Mouse (Mus musculus): ENCODE measurements around the gene Thrb. TPM values are rescaled to one million over a fixed set of nuclear protein-coding genes. Genes with fewer than 3 reads are reported as not detected.
A peak's percentile ranks its signal among the peaks of the same experiment; 100 is the strongest.

The Thrb gene
- total and polyA plus RNA-seq, 3 experiments: 7.7 to 28.1 (median 27.5) TPM

- no peak overlapping the region for H3K4me3 ChIP-seq
- no peaks in the 10 kb centered on the region for H3K4me1 ChIP-seq (ENCODE audit: control insufficient read depth, insufficient read depth, low read length)
- no peaks in the 10 kb centered on the region for H3K27me3 ChIP-seq (ENCODE audit: control insufficient read depth, insufficient read depth, low read length)
- no peak for DNase-seq
- peaks cover 1% of the 10 kb centered on the region; the same call in 1 of the 2 replicates for H3K79me2 ChIP-seq (replicated peaks; ENCODE audit: control insufficient read depth, insufficient read depth, low read length)
- H3K27ac ChIP-seq: no peak overlapping the region
- no peak overlapping the region for H3K9ac ChIP-seq (ENCODE audit: low read depth, low read length)
- WGBS: 51% methylated on average over 2 of the region's 2 CpGs
- intact Hi-C loops (cut with DNase I): no loop called here
- TF ChIP-seq CTCF (IDR thresholded peaks at IDR 0.05): no peak
- TF ChIP-seq EP300 (IDR thresholded peaks at IDR 0.05; ENCODE audit: insufficient read depth, low read depth, low read length): no peak
- TF ChIP-seq POLR2A (IDR thresholded peaks at IDR 0.05; ENCODE audit: insufficient read depth, low read depth, low read length): no peak
- no peaks in the 10 kb centered on the region for H3K36me3 ChIP-seq (ENCODE audit: control insufficient read depth, insufficient read depth, low read length)
Measured at GRCm38 (mm10) chr14:17818086-17818485, 158.0 kb downstream of the Thrb start.

GRCm38 (mm10) chr14:17822754-17823153 is 162.7 kb downstream of the Thrb start:
- Histone ChIP-seq H3K27ac (no peak overlapping the region), H3K36me3 (ENCODE audit: control insufficient read depth, insufficient read depth, low read length) (no peaks in the 10 kb centered on the region), H3K27me3 (ENCODE audit: control insufficient read depth, insufficient read depth, low read length) (no peaks in the 10 kb centered on the region), H3K4me3 (no peak overlapping the region), H3K4me1 (ENCODE audit: control insufficient read depth, insufficient read depth, low read length) (no peaks in the 10 kb centered on the region), H3K9ac (ENCODE audit: low read depth, low read length) (no peak overlapping the region), H3K79me2 (replicated peaks; ENCODE audit: control insufficient read depth, insufficient read depth, low read length) (0 out of 2 replicates have a peak, but pooled peaks cover 1% of the 10 kb centered on the region)
- TF ChIP-seq POLR2A (IDR thresholded peaks at IDR 0.05; ENCODE audit: insufficient read depth, low read depth, low read length): no peak
- TF ChIP-seq CTCF (IDR thresholded peaks at IDR 0.05): no peak
- no peak for TF ChIP-seq EP300 (IDR thresholded peaks at IDR 0.05; ENCODE audit: insufficient read depth, low read depth, low read length)
- 75% methylated on average over 7 of the region's 7 CpGs for WGBS
- DNase-seq: no peak
- intact Hi-C loops (cut with DNase I): no loop called here

GRCm38 (mm10) chr14:17827401-17827800 is 167.3 kb downstream of the Thrb start:
- 49% methylated on average over 6 of the region's 6 CpGs for WGBS
- Histone ChIP-seq H3K79me2 (replicated peaks; ENCODE audit: control insufficient read depth, insufficient read depth, low read length) (no peaks in the 10 kb centered on the region), H3K36me3 (ENCODE audit: control insufficient read depth, insufficient read depth, low read length) (no peaks in the 10 kb centered on the region), H3K27ac (no peak overlapping the region), H3K4me3 (no peak overlapping the region), H3K9ac (ENCODE audit: low read depth, low read length) (no peak overlapping the region), H3K4me1 (ENCODE audit: control insufficient read depth, insufficient read depth, low read length) (no peaks in the 10 kb centered on the region), H3K27me3 (ENCODE audit: control insufficient read depth, insufficient read depth, low read length) (no peaks in the 10 kb centered on the region)
- TF ChIP-seq POLR2A (IDR thresholded peaks at IDR 0.05; ENCODE audit: insufficient read depth, low read depth, low read length) (no peak), EP300 (IDR thresholded peaks at IDR 0.05; ENCODE audit: insufficient read depth, low read depth, low read length) (no peak), CTCF (IDR thresholded peaks at IDR 0.05) (no peak)
- DNase-seq: peak in 1 of 2 experiments; percentile 22
- intact Hi-C loops (cut with DNase I): no loop called here

- no peaks in the 10 kb centered on the region for H3K27me3 ChIP-seq (ENCODE audit: control insufficient read depth, insufficient read depth, low read length)
- no peak overlapping the region for H3K4me3 ChIP-seq
- H3K4me1 ChIP-seq (ENCODE audit: control insufficient read depth, insufficient read depth, low read length): no peaks in the 10 kb centered on the region
- intact Hi-C loops (cut with DNase I): no loop called here
- 67% methylated on average over 1 of the region's 1 CpGs for WGBS
- no peak for DNase-seq
- no peak overlapping the region for H3K27ac ChIP-seq
- H3K79me2 ChIP-seq (replicated peaks; ENCODE audit: control insufficient read depth, insufficient read depth, low read length): no peaks in the 10 kb centered on the region
- TF ChIP-seq CTCF (IDR thresholded peaks at IDR 0.05): no peak
- no peak for TF ChIP-seq EP300 (IDR thresholded peaks at IDR 0.05; ENCODE audit: insufficient read depth, low read depth, low read length)
- no peak for TF ChIP-seq POLR2A (IDR thresholded peaks at IDR 0.05; ENCODE audit: insufficient read depth, low read depth, low read length)
- no peak overlapping the region for H3K9ac ChIP-seq (ENCODE audit: low read depth, low read length)
- no peaks in the 10 kb centered on the region for H3K36me3 ChIP-seq (ENCODE audit: control insufficient read depth, insufficient read depth, low read length)
Measured at GRCm38 (mm10) chr14:17835738-17836137, 175.7 kb downstream of the Thrb start.

- Histone ChIP-seq H3K9ac (ENCODE audit: low read depth, low read length) (no peak overlapping the region), H3K27ac (no peak overlapping the region), H3K4me1 (ENCODE audit: control insufficient read depth, insufficient read depth, low read length) (no peaks in the 10 kb centered on the region), H3K79me2 (replicated peaks; ENCODE audit: control insufficient read depth, insufficient read depth, low read length) (no peaks in the 10 kb centered on the region), H3K4me3 (no peak overlapping the region), H3K27me3 (ENCODE audit: control insufficient read depth, insufficient read depth, low read length) (no peaks in the 10 kb centered on the region), H3K36me3 (ENCODE audit: control insufficient read depth, insufficient read depth, low read length) (no peaks in the 10 kb centered on the region)
- TF ChIP-seq EP300 (IDR thresholded peaks at IDR 0.05; ENCODE audit: insufficient read depth, low read depth, low read length) (no peak), CTCF (IDR thresholded peaks at IDR 0.05) (no peak), POLR2A (IDR thresholded peaks at IDR 0.05; ENCODE audit: insufficient read depth, low read depth, low read length) (no peak)
- WGBS: 90% methylated on average over 1 of the region's 1 CpGs
- no peak for DNase-seq
- intact Hi-C loops (cut with DNase I): no loop called here
Measured at GRCm38 (mm10) chr14:17836766-17837165, 176.7 kb downstream of the Thrb start.

- Histone ChIP-seq H3K9ac (ENCODE audit: low read depth, low read length) (no peak overlapping the region), H3K27me3 (ENCODE audit: control insufficient read depth, insufficient read depth, low read length) (no peaks in the 10 kb centered on the region), H3K36me3 (ENCODE audit: control insufficient read depth, insufficient read depth, low read length) (no peaks in the 10 kb centered on the region), H3K79me2 (replicated peaks; ENCODE audit: control insufficient read depth, insufficient read depth, low read length) (no peaks in the 10 kb centered on the region), H3K4me1 (ENCODE audit: control insufficient read depth, insufficient read depth, low read length) (no peaks in the 10 kb centered on the region), H3K27ac (no peak overlapping the region), H3K4me3 (no peak overlapping the region)
- intact Hi-C loops (cut with DNase I): no loop called here
- 77% methylated on average over 5 of the region's 5 CpGs for WGBS
- TF ChIP-seq CTCF (IDR thresholded peaks at IDR 0.05) (no peak), POLR2A (IDR thresholded peaks at IDR 0.05; ENCODE audit: insufficient read depth, low read depth, low read length) (no peak), EP300 (IDR thresholded peaks at IDR 0.05; ENCODE audit: insufficient read depth, low read depth, low read length) (no peak)
- no peak for DNase-seq
Measured at GRCm38 (mm10) chr14:17845003-17845697, 185.1 kb downstream of the Thrb start.
